Mouse (Mus musculus) E14TG2a.4 (cell line): Measurements from ENCODE around the gene Plgrkt.

Experiments
- CTCF ChIP-seq: conservative IDR thresholded peaks from 2 replicates; pipeline ENCODE4 v1.5.1; 2014; ENCODE audit warnings: low read length
- POU5F1 ChIP-seq: IDR thresholded peaks from 2 replicates; pipeline ENCODE4 v1.6.1; 2014; ENCODE audit warnings: low read length, borderline replicate concordance

DNA sequence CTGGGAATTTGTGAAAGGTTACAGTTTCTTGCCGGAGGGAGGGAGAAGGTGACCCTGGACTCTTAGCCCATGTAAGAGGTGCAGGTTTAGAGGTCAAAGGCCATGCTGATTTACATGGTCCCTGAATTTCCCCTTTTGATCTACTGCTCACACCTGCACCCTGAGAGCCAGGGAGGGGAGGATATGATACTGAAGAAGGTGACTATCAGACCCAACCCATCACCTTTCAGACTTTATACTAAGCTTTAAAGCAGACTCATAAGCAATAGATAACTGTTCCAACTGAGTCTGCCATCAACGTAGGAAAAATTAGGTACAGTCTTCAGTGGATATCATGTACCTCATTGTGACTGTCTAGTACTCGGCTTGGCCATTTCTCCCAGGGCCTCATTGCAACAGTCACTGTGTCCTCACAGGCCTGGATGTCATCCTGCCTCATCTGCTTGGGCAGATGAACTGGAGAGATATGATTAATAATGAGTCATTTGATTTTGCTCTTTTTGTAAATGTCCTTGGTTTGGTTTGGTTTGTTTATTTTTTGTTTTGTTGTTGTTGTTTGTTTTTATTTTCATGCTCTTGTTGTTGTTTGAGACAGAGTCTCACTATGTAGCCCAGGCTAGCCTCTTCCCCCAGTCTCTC is 1.6 kb upstream of the Plgrkt start:
- no peak for TF ChIP-seq CTCF
- TF ChIP-seq POU5F1, result no peak
